Mouse (Mus musculus): ENCODE data around the gene Nox1.
"Not testable (repeated sequence)": the region's sequence is repeated elsewhere in the genome, so short reads cannot be mapped to it uniquely, and the experiment has no call there.

Gene Nox1

GRCm38 (mm10) chrX:134221856-134222255, at the start of gene Nox1:
Gene Nox1 (minus strand): TSS chrX:134221956.
- in situ Hi-C loops (cut with MboI, MseI): no loop called here

GRCm38 (mm10) chrX:134262129-134262528, 40.4 kb upstream of the Nox1 start:
- in situ Hi-C loops (cut with MboI, MseI): no loop called here

GRCm38 (mm10) chrX:134261191-134261590, 39.4 kb upstream of the Nox1 start:
- in situ Hi-C loops (cut with MboI, MseI): no loop called here

GRCm38 (mm10) chrX:134248202-134248601, 26.4 kb upstream of the Nox1 start:
- in situ Hi-C loops (cut with MboI, MseI): no loop called here

GRCm38 (mm10) chrX:134245946-134246345, 24.2 kb upstream of the Nox1 start:
- in situ Hi-C loops (cut with MboI, MseI): no loop called here

- in situ Hi-C loops (cut with MboI, MseI): no loop called here
These were observed 16.5 kb upstream of the Nox1 start for GRCm38 (mm10) chrX:134238266-134238665.

GRCm38 (mm10) chrX:134233048-134233447, 11.3 kb upstream of the Nox1 start:
- in situ Hi-C loops (cut with MboI, MseI): no loop called here

GRCm38 (mm10) chrX:134220618-134221017, 1.1 kb downstream of the Nox1 start:
- in situ Hi-C loops (cut with MboI, MseI): no loop called here

- in situ Hi-C loops (cut with MboI, MseI): no loop called here
These were observed 3.6 kb downstream of the Nox1 start for GRCm38 (mm10) chrX:134218161-134218560.

GRCm38 (mm10) chrX:134211151-134211642, 10.6 kb downstream of the Nox1 start:
- in situ Hi-C loops (cut with MboI, MseI): no loop called here

GRCm38 (mm10) chrX:134208491-134208890, 13.3 kb downstream of the Nox1 start:
- in situ Hi-C loops (cut with MboI, MseI): no loop called here

- in situ Hi-C loops (cut with MboI, MseI): not testable (repeated sequence)
These were observed 34.6 kb downstream of the Nox1 start, which contains the start of gene Arl13a for GRCm38 (mm10) chrX:134187201-134187600. Gene Arl13a (plus strand): TSS chrX:134187501.

- in situ Hi-C loops (cut with MboI, MseI): no loop called here
These were observed 47.1 kb downstream of the Nox1 start for GRCm38 (mm10) chrX:134174699-134175098.

- in situ Hi-C loops (cut with MboI, MseI): no loop called here
These were observed 51.2 kb downstream of the Nox1 start for GRCm38 (mm10) chrX:134170584-134170983.

- in situ Hi-C loops (cut with MboI, MseI): no loop called here
These were observed 58.3 kb downstream of the Nox1 start for GRCm38 (mm10) chrX:134163484-134163883.

GRCm38 (mm10) chrX:134162826-134163225, 58.9 kb downstream of the Nox1 start:
- in situ Hi-C loops (cut with MboI, MseI): no loop called here

GRCm38 (mm10) chrX:134162043-134162720, 59.6 kb downstream of the Nox1 start, which contains the start of gene Xkrx:
Gene Xkrx (minus strand): TSS chrX:134162076.
- in situ Hi-C loops (cut with MboI, MseI): no loop called here

GRCm38 (mm10) chrX:134160442-134160841, 61.3 kb downstream of the Nox1 start:
- in situ Hi-C loops (cut with MboI, MseI): no loop called here

GRCm38 (mm10) chrX:134158151-134158550, 63.6 kb downstream of the Nox1 start:
- in situ Hi-C loops (cut with MboI, MseI): loop anchor here (10.0 kb wide), 1 partner anchor 1687 kb away; no protein-coding TSS in a partner anchor

- in situ Hi-C loops (cut with MboI, MseI): no loop called here
These were observed 79.8 kb downstream of the Nox1 start for GRCm38 (mm10) chrX:134141986-134142385.

- in situ Hi-C loops (cut with MboI, MseI): no loop called here
These were observed 80.2 kb downstream of the Nox1 start for GRCm38 (mm10) chrX:134141551-134141950.

GRCm38 (mm10) chrX:134140024-134140423, 81.7 kb downstream of the Nox1 start:
- in situ Hi-C loops (cut with MboI, MseI): no loop called here

- in situ Hi-C loops (cut with MboI, MseI): no loop called here
These were observed 87.9 kb downstream of the Nox1 start for GRCm38 (mm10) chrX:134133821-134134220.

Data from T-helper 1 cell (primary cell).